Mouse (Mus musculus) kidney, adult 2 months (tissue): ENCODE measurements around the gene Ccr8.

Source experiments
- CTCF ChIP-seq: fragments of 200-500 bp; conservative IDR thresholded peaks from 2 replicates; pipeline ENCODE4 v1.5.1; 2011; ENCODE audit warnings: low read depth, mild to moderate bottlenecking, control low read depth, low read length, moderate library complexity, mixed read lengths; ENCODE audit not compliant: insufficient read depth, insufficient read length
- POLR2A ChIP-seq: fragments of 200-500 bp; IDR thresholded peaks from one replicate; pipeline ENCODE4 v1.6.1; 2011; ENCODE audit warnings: low read depth, low read length, control low read depth

GRCm38 (mm10) chr9:120043115-120043514 lies 48.8 kb upstream of the Ccr8 start:
- TF ChIP-seq CTCF = no peak
- TF ChIP-seq POLR2A = no peak
